Mouse (Mus musculus) neural tube, embryonic 14.5 days (tissue): ENCODE results near the gene Slc26a6. TPM values are rescaled to one million over a fixed set of nuclear protein-coding genes. Genes with fewer than 3 reads are reported as not detected.

ENCODE experiments used
- ATAC-seq: fragments of 200-750 bp; cut with Nextera tagmentation; 2 replicates; pipeline ENCODE4 v1.8.0; 2017; ENCODE audit warnings: low read depth, mild to moderate bottlenecking, moderate TSS enrichment, moderate library complexity
- H3K27ac ChIP-seq: fragments of 300-500 bp; sonication (generic); 2 replicates; pipeline ENCODE4 v1.5.1; 2014; ENCODE audit warnings: low read depth, mild to moderate bottlenecking, control low read depth, low read length, moderate library complexity, mixed read lengths
- H3K27me3 ChIP-seq: fragments of 300-500 bp; sonication (generic); 2 replicates; pipeline ENCODE4 v1.6.1; 2014; ENCODE audit warnings: low read length; ENCODE audit not compliant: control insufficient read depth, insufficient read depth
- H3K36me3 ChIP-seq: fragments of 300-500 bp; sonication (generic); 2 replicates; pipeline ENCODE4 v1.6.1; 2014; ENCODE audit warnings: low read length, mixed read lengths; ENCODE audit not compliant: control insufficient read depth, insufficient read depth
- H3K4me1 ChIP-seq: fragments of 300-500 bp; sonication (generic); 2 replicates; pipeline ENCODE4 v1.6.1; 2014; ENCODE audit warnings: low read length; ENCODE audit not compliant: control insufficient read depth, insufficient read depth
- H3K4me2 ChIP-seq: fragments of 300-500 bp; sonication (generic); 2 replicates; pipeline ENCODE4 v1.6.1; 2014; ENCODE audit warnings: mild to moderate bottlenecking, low read depth, low read length, control low read depth
- H3K4me3 ChIP-seq: fragments of 300-500 bp; sonication (generic); 2 replicates; pipeline ENCODE4 v1.5.1; 2014; ENCODE audit warnings: low read depth, low read length, control low read depth, mixed read lengths
- H3K9ac ChIP-seq: fragments of 300-500 bp; sonication (generic); replicated peaks from 2 replicates; pipeline ENCODE4 v1.6.1; 2014; ENCODE audit warnings: low read depth, mild to moderate bottlenecking, control low read depth, low read length, mixed read lengths
- H3K9me3 ChIP-seq: fragments of 300-500 bp; sonication (generic); 2 replicates; pipeline ENCODE4 v1.6.1; 2016; ENCODE audit warnings: low read length; ENCODE audit not compliant: control insufficient read depth
- WGBS: fragments of 180-500 bp; shearing (Covaris S2); extraction: QIAGEN DNeasy Blood & Tissue Kit; methylation state at CpG from one replicate; pipeline ENCODE4 v1.1.7; 2014; 5-methylcytosine and 5-hydroxymethylcytosine counted together
- polyA plus RNA-seq: library from polyadenylated mRNA; unstranded; fragments of >200 nt; fragmentation: Nextera tagmentation; extraction: Ambion mirVana; gene quantifications from 2 replicates; pipeline ENCODE4 v1.2.1, GENCODE M21; 2014

The Slc26a6 gene
- polyA plus RNA-seq, 1 experiment from 2014 or later, result 22.2 TPM

DNA sequence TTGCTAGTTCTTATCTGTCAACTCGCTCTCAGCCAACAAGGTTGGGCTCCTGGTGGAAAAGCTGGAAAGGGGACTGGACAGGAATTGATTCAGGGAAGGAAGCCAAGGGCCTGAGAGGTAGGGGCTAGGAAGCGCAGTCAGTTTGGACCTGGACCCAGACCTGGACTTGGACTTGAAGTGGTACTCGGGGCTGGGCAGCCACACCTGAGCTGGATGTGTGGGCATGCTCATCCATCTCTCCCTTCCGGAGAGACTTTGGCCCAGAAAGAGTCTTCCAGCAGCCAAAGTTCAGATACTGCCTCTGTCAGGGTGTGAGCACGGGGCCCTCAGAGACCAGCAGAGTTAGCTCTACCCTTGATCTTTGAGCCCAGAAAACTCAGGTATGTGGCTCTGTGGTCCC lies 2.3 kb downstream of the Slc26a6 start:
- Histone ChIP-seq H3K4me1 (peaks cover 10% of the 10 kb centered on the region; the same call in 1 of the 2 replicates), H3K9me3 (no peaks in the 10 kb centered on the region), H3K27ac (no peak overlapping the region), H3K4me3 (no peak overlapping the region; the same call in 1 of the 2 replicates), H3K27me3 (no peaks in the 10 kb centered on the region), H3K36me3 (peaks cover 28% of the 10 kb centered on the region), H3K9ac (no peak overlapping the region), H3K4me2 (peak overlapping the region; percentile 78; the same call in 1 of the 2 replicates)
- no peak for ATAC-seq
- WGBS, result 60% methylated on average over 5 of the region's 5 CpGs

DNA sequence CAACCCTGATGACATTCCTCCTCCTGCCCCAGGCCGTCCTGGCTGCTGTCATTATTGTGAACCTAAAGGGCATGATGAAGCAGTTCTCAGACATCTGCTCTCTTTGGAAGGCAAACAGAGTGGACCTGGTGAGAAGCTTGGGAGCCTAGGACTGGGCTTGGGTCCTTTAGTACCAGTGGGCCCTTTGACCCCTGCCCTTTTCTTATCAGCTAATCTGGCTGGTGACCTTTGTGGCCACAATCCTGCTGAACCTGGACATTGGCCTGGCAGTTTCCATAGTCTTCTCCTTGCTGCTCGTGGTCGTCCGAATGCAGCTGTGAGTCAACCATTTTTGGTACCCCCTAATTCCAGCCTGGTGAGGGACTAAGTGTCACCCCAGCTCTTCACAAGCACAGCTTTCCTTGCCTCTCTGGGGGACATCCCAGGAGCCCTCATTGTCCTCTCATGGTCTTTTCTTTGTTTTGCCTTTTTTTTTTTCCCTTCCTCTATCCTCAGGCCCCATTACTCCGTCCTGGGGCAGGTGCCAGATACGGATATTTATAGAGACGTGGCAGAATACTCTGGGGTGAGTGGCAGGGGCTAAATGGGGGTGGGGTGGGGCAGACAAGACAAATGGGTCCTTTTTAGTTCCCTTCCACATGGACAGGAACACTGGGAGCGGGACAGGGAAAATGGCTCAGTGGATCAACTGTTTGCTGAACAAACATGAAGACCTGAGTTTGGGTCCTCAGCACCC lies 5.9 kb downstream of the Slc26a6 start:
- no peaks in the 10 kb centered on the region for H3K27me3 ChIP-seq
- peaks cover 3% of the 10 kb centered on the region; the same call in 1 of the 2 replicates for H3K4me1 ChIP-seq
- H3K4me2 ChIP-seq, result no peak overlapping the region
- WGBS, result 72% methylated on average over 8 of the region's 8 CpGs
- no peak overlapping the region for H3K27ac ChIP-seq
- no peak overlapping the region for H3K9ac ChIP-seq
- no peak for ATAC-seq
- peaks cover 28% of the 10 kb centered on the region for H3K36me3 ChIP-seq
- no peak overlapping the region for H3K4me3 ChIP-seq
- H3K9me3 ChIP-seq, result no peaks in the 10 kb centered on the region

DNA sequence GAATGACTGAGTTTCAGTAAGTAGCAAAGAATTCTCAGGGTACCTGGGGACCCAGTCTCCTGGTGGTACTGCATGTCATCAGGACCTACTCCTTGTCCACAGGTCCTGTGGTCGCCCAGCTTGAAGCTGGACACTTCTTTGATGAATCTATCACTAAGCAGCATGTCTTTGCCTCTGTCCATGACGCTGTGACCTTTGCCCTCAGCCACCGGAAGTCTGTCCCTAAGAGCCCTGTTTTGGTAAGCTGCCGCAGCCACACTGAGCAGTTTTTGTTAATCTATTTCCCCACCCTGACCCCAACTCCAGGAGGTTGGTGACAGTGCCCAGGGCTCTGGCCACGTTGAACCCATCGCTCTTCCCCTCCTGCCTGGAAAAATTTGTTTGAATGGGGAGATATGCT lies 59.2 kb downstream of the Slc26a6 start:
- ATAC-seq, result no peak
- no peak overlapping the region for H3K4me2 ChIP-seq
- 75% methylated on average over 6 of the region's 6 CpGs for WGBS
- H3K4me1 ChIP-seq, result peaks cover 3% of the 10 kb centered on the region; the same call in 1 of the 2 replicates
- no peaks in the 10 kb centered on the region for H3K9me3 ChIP-seq
- peaks cover 3% of the 10 kb centered on the region; the same call in 1 of the 2 replicates for H3K36me3 ChIP-seq
- H3K4me3 ChIP-seq, result no peak overlapping the region
- H3K9ac ChIP-seq, result no peak overlapping the region
- no peak overlapping the region for H3K27ac ChIP-seq
- no peaks in the 10 kb centered on the region for H3K27me3 ChIP-seq

DNA sequence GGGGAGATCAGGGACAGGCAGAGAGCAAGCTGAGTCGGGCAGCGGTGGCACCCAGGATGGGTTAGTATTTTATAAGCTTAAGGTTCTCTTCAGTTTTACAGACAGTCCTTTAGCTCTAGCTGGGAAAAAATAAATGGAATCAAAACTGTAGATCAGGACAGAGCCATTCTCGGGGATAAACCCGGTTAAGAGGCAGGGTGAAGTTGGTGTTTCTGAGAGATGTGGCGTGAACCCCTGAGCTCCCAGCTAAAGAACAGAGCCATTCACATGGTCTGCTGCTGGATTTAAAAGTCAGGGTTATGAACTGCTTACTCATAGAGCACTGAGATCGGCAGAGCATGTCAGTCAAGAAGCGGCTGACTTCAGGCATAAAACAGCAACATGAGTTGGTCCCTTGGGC lies 60.1 kb downstream of the Slc26a6 start:
- H3K4me3 ChIP-seq, result no peak overlapping the region
- WGBS, result 87% methylated on average over 7 of the region's 7 CpGs
- no peak overlapping the region for H3K9ac ChIP-seq
- H3K9me3 ChIP-seq, result no peaks in the 10 kb centered on the region
- H3K27ac ChIP-seq, result no peak overlapping the region
- H3K36me3 ChIP-seq, result peaks cover 3% of the 10 kb centered on the region; the same call in 1 of the 2 replicates
- H3K4me1 ChIP-seq, result peaks cover 3% of the 10 kb centered on the region; the same call in 1 of the 2 replicates
- ATAC-seq, result no peak
- H3K27me3 ChIP-seq, result no peaks in the 10 kb centered on the region
- H3K4me2 ChIP-seq, result no peak overlapping the region

DNA sequence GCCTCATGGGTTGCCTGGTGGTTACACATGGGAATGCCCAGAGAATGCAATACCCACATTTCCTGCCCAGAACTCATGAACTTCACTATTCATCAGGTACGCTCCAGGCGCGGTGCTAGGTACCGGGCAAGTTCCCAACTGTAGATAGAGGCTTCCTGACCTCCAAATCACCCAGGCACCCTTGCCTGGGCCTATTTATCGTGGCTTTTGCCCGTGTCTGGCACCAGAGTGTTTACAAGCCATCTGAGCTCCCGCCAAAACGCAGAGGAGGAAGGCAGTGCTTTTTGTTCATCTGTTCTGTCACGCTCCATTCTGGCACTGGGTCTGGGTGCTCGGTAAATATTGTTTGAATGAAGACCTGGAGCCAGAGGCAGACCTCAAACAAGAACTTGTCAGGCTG lies 60.5 kb downstream of the Slc26a6 start:
- Histone ChIP-seq H3K4me1 (peaks cover 3% of the 10 kb centered on the region; the same call in 1 of the 2 replicates), H3K27me3 (no peaks in the 10 kb centered on the region), H3K27ac (no peak overlapping the region), H3K4me2 (no peak overlapping the region), H3K9me3 (no peaks in the 10 kb centered on the region), H3K4me3 (no peak overlapping the region), H3K36me3 (peaks cover 3% of the 10 kb centered on the region; the same call in 1 of the 2 replicates), H3K9ac (no peak overlapping the region)
- 71% methylated on average over 10 of the region's 10 CpGs for WGBS
- ATAC-seq, result no peak

DNA sequence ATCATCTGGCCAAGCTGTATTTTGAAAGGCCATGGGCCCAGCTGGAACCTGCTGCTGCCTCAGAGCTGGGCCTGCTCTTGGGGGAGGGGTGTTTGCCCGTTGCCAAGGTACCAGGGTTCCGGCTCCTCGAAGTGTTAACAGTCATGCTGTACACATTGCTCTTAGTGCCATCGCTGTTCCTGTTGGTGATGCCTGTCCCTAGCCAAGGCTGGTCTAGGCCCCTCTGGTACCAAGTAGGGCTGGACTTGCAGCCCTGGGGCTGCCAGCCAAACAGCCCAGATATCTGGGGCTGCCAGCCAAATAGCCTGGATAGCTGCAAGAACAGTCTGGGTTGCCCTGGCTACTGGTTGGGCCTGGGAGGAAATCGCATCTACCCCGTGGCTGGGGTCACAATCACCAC lies 61.4 kb downstream of the Slc26a6 start, which contains the start of gene Tmem89:
Tmem89 (plus strand) TSS at position 129 of the 400 bp plus-strand sequence.
- ATAC-seq, result peak; percentile 89
- no peak within 1 kb of the TSS for H3K9ac ChIP-seq
- 61% methylated on average over 6 of the region's 6 CpGs for WGBS
- H3K27me3 ChIP-seq, result no peaks in the 10 kb centered on the region
- H3K4me1 ChIP-seq, result peaks cover 3% of the 10 kb centered on the region; the same call in 1 of the 2 replicates
- peaks cover 3% of the 10 kb centered on the region; the same call in 1 of the 2 replicates for H3K36me3 ChIP-seq
- H3K4me2 ChIP-seq, result no peak within 1 kb of the TSS
- H3K4me3 ChIP-seq, result no peak within 1 kb of the TSS
- H3K9me3 ChIP-seq, result no peaks in the 10 kb centered on the region
- H3K27ac ChIP-seq, result no peak within 1 kb of the TSS

DNA sequence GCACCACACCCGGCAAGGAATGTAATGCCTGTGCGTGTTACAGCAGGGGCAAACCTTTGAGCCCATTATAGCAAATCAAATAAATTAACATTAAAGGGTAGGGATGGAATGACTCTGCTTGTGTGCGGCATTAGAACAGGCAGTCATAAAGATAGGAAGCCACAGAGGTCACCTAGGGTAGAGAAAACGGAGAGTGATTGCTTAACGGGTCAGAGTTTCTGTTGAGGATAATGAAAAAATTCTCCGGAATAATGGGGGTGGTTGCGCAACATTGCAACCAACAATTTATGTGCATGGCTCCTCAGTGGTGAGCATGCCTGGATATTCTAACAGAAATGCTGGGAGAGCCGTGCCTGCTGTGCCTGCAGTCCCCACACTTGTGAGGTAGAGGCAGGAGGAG lies 72.8 kb downstream of the Slc26a6 start:
- no peak overlapping the region for H3K4me2 ChIP-seq
- WGBS, result 58% methylated on average over 8 of the region's 8 CpGs
- no peaks in the 10 kb centered on the region for H3K36me3 ChIP-seq
- H3K9me3 ChIP-seq, result no peaks in the 10 kb centered on the region
- no peak for ATAC-seq
- no peak overlapping the region for H3K9ac ChIP-seq
- no peaks in the 10 kb centered on the region for H3K27me3 ChIP-seq
- H3K4me3 ChIP-seq, result no peak overlapping the region
- no peak overlapping the region for H3K27ac ChIP-seq
- H3K4me1 ChIP-seq, result no peaks in the 10 kb centered on the region

DNA sequence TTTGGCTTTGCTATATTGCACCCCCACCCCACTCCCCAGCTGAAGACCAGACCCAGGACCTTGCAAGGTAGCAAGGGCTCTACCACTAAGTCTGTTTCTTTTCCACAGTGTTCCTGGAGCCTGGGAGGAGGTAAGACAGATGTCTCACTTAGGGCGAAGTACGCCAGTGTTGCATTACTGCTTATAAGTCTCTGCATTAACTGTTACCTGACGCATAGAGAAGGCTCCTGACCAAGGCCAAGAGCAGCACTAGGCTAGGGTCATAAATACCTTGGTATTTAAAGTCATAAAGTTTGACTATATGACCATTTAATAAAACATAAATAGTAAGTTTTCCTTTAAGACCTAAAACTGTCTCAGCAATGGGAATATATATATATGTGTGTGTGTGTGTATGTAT lies 75.3 kb downstream of the Slc26a6 start:
- Histone ChIP-seq H3K27me3 (no peaks in the 10 kb centered on the region), H3K4me3 (no peak overlapping the region), H3K27ac (no peak overlapping the region), H3K9ac (no peak overlapping the region), H3K4me2 (no peak overlapping the region), H3K36me3 (no peaks in the 10 kb centered on the region), H3K4me1 (no peaks in the 10 kb centered on the region), H3K9me3 (no peaks in the 10 kb centered on the region)
- no peak for ATAC-seq
- WGBS, result 90% methylated on average over 3 of the region's 3 CpGs

DNA sequence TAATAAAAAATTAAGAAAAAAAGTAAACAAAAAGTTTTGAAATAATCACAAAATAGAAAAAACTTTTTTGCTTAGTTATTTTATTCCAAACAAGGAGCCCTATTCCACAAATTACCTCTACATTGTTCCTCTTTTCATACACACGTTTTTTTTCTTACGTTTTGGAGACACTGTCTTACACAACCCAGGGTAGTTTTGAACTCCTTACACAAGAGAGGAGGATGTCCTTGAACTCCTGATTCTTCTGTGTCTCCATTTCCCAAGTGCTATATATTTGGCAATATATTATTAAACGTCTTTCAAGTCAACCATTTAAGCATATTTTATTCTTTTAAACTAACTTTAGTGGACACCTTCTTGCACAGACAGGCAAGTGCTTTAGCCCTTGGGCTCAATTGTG lies 82.9 kb downstream of the Slc26a6 start:
- Histone ChIP-seq H3K9ac (no peak overlapping the region), H3K27me3 (no peaks in the 10 kb centered on the region), H3K36me3 (peaks cover 8% of the 10 kb centered on the region; the same call in 1 of the 2 replicates), H3K4me2 (no peak overlapping the region), H3K27ac (no peak overlapping the region), H3K4me3 (no peak overlapping the region; the same call in 1 of the 2 replicates), H3K9me3 (no peaks in the 10 kb centered on the region), H3K4me1 (peaks cover 4% of the 10 kb centered on the region)
- ATAC-seq, result peak; percentile 9; the same call in 1 of the 2 replicates
- 15% methylated on average over 3 of the region's 3 CpGs for WGBS
